Mouse (Mus musculus) c-Kit-positive CD71-negative TER-119-negative erythroid progenitor cells, embryonic 14.5 days (primary cell): Measurements from ENCODE around the gene Hist1h1a.
A peak's percentile ranks its signal among the peaks of the same experiment; 100 is the strongest.
"Not testable (repeated sequence)": the region's sequence is repeated elsewhere in the genome, so short reads cannot be mapped to it uniquely, and the experiment has no call there.

Experiments used
- DNase-seq: peaks from one replicate; pipeline ENCODE4 v3.0.0-alpha.2; 2013; ENCODE audit warnings: low read depth

The Hist1h1a gene

DNA sequence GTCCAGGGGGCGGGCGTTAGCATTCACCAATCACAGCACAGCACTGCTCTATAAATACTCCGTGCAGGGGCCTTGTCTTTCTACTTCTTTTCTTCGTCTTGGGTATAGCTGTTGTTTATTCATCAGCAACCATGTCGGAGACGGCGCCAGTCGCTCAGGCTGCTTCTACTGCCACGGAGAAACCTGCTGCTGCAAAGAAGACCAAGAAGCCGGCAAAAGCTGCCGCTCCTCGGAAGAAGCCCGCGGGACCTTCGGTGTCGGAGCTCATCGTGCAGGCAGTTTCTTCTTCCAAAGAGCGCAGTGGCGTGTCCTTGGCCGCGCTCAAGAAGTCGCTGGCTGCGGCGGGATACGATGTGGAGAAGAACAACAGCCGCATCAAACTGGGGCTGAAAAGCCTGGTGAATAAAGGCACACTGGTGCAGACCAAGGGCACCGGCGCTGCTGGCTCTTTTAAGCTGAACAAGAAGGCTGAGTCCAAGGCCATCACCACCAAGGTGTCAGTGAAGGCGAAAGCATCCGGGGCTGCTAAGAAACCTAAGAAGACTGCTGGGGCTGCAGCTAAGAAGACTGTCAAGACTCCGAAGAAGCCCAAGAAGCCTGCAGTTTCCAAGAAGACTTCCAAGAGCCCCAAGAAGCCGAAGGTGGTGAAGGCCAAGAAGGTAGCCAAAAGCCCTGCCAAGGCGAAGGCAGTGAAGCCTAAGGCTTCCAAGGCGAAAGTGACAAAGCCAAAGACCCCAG is at the start of gene Hist1h1a:
TSS of gene Hist1h1a (plus strand) at position 81 of the 738 bp plus-strand sequence.
- no peak for DNase-seq

DNA sequence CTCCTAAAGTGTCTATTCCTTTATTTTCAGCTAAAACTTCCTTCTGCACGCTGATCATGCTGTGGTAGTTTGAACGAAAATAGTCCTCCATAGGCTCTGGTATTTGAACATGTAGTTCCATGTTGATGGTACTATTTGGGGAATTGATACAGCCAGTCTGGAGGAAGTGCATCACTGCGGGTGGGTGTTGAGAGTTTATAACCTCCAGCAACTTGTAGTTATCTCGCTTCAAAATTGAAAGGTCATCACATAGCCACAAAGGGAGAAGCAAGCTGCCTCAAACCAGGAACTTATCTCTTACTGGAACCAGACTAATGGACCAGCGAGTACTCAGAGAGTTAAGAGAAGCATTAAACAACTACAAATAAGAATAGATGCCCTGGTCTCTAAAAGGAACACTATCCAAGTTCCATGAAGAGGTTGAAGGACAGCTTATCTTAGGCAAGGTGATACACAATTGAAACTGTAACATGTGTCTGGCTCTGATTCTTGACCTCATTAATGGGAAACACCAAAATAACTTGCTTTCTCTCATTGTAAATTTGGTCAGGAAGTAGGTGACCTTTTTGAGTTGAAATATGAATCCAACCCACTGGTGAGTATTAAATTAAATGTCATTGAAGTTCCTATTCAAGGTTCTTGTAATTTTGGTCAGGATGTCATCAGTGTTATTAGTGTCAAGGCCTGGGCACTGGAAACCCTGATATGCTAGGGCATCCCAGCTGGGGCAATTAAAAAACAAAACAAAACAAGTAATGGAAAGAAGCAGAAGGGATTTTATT is 47.0 kb upstream of the Hist1h1a start:
- no peak for DNase-seq

DNA sequence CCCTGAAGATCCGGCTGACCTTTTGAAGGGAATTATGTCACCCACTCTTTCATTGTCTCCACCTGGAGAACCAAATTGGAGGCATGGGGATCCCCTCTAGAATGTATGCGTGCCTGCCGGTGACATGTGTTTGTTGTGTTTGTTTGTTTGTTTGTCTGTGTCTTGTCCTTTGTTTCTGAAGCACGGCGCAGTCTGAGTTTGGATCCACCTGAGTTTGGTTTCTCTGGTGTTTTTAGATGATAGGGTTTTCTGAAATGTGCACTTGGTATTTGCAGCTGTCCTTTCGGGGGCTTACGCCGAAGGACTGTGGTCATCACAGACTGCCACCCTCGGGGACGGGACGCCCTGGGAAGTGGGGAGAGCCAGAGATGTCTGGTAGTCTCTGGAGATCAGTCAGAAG is 46.3 kb upstream of the Hist1h1a start:
- no peak for DNase-seq

DNA sequence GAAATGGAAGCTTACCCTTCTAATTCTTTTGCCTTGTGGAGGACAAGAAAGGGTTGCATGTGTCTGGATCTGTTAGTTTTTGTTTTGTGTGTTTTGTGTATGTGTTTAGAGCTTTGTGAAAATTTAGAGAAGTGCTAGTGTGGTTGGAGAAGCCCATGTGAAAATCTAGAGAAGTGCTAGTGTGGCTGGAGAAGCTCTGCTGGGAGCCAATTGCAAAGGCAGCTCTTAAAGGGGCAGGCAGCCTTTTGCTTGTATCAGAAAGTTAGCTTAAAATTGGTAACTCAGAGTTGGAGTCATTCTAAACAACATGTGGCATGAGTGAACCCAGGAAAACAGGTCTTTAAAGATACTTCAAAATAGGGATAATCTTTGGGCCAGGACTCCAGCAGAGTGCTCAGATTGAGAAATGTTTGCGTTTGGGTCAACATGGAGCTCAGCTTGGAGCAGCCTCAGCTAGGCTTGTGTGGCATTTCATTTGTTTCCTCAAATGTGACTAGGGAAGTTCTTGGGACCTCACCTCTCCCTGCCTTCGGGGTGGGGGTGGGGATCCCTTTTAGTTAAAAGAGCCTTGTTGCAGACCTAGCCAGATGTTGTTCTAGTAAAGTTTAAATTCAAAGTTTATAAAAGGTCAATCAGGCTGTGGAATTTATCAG is 45.7 kb upstream of the Hist1h1a start:
- DNase-seq: not testable (repeated sequence)

DNA sequence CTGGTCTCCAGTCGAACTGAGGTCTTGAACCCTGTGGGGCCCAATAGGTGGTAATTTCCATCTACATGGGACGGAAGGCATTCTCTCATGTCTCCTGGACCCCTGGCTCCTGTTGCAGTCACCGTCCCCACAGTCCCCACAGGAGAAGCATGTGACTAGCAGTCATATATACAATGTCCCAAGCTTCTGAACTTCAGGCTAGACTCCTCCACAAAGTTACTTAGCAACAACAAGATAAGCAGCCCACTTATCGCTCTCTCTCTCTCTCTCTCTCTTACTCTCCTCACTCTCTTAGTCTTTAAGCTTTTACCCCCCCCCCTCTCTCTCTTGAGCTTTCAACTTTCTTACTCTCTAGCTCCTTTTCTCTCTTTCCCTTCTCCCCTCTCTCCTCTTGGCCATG is 39.2 kb upstream of the Hist1h1a start:
- DNase-seq: no peak

DNA sequence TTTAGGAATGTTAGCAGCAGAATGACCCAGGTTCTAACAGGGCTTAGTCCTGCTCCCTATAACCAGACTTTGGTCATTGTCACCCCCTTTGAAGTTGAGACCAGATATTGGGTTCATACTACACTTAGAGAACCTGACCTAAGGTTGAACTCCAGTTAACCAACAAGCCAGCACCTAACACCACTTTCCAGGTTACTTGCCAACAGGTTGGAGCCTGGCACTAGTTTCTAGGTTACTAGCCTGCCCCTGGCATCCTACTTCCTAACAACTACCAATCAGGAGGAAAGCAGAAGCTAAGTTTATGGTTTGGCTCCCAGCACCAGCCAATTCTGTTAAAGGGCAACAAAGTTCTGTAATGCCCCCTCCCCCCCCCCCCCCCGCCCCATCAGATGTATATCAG is 38.3 kb upstream of the Hist1h1a start:
- no peak for DNase-seq

DNA sequence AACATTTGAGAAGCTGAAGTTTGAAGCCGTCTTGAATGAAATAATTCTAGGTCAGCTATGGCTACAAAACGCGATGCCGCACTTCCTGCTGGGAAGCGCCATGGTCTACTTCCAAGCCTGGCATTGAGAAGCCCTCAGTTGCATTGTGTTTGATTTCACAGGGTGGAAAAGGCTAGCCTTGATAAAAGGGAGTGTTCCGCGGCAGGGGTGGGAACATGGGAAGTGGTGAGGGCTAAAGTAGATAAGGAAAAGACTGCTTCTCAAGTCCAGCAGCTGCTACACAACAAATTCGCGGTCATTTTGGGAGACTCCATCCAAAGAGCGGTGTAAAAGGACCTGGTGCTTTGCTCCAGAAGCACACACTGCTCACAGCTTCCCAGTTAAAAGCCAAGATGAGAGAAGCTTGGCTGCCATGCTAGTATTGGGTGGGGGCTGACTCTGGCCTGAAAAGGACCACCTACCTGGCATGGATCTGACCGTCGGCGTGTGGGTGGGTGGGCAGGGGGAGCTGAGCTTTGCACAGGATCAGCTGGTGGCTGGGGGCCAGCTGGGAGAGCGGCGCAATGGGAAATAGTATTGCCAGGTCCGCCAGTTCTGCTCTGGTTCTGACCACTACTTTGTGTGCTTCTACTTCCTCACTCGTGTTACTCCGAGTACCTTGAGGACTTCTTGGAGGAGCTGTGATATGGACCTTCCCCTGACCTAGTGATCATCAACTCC is 34.8 kb upstream of the Hist1h1a start:
- DNase-seq: no peak

DNA sequence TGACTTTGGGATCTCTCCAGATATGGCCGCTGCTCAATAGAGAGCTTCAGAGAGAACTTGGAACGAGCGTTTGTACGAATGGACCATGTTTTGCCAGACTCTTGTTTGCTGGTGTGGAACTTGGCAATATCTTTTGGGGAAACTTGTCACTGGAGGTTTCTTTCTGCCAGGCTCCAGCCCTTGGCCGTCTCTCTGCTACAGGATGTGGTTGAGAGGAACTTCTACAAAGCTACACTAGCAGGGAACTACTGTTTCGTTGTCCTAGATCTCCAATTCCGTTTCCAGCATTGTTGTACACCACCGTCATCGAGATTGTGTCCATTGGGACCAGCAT is 34.3 kb upstream of the Hist1h1a start:
- no peak for DNase-seq

DNA sequence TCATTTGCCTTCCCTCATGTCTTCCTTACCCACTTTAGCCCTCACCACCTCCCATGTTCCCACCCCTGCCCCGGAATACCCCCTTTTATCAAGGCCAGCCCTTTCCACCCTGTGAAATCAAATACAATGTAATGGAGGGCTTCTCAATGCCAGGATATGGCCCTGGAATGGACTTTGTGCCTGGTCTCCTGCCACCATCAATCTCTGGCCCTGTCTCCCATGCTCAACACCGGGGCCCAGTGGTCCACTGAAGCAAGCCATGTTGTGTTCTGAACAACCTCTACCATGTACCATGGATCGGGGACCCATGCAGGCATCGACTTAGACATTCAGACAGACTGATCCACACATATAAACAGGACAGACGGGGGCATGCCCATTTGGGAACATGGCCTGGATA is 33.8 kb upstream of the Hist1h1a start:
- DNase-seq: no peak

DNA sequence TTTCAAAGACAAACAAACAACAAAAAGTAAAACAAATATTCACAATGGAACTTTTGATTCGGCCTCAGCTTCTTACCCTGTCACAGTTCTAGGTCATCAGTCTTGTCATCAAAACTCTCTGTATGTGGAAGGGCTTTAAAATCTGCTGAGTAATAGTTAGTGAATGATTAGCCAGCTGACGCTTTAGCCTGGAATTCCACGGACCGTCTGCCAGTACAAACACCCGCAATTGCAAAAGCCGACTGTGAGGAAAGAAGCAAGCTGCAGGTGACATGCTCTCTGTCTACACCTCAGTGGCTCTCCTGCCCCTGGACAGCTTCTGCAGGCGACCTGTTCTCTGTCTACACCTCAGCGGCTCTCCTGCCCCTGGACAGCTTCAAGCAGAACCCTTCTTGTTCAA is 33.0 kb upstream of the Hist1h1a start:
- DNase-seq: no peak

DNA sequence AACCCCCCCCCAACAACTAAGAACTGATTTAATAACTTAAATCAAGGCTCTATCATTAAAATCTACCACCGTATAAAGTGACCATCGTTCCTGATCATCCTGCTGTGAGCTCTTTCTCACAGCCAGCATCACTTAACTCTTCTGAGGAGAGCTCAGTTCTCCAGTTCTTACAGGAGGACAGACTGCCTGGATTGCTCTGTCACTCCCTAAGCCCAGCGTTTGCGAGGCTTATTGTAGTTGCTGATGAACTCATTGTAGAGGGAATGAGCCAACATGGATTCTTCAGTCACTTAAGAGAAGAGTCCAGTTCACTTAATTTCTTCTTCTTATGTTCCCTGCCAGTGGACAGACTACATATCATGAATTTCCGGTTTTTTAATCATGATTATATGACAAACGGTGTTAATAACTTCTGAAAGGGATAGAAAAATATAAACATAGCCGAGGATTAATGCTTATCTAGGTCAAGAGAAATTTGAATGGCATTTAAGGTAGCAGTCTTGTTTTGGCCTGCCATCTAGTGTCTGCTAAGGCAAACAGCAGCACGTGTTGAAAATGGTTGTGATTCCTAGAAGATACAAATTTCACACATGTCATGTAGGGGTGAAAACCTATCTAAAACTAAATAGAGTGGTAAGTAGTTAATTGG is 31.2 kb upstream of the Hist1h1a start:
- no peak for DNase-seq

DNA sequence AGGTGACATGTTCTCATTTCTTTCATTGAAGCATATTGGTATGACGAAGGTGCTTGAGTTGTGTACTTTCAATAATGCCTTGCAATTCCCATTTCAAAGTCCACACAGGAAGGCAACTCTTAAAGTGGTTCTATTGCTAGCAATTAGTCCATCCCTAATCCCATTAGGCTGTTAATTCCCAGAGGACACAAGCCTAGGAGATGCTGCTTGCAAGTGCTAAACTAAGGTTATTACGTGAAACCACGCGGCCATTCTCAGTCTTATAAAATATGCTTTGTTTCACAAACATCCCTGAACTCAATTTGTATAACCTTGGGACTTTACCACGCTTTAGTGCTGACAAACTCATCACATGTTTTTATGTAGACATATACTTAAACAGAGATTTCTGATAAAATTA is 26.4 kb upstream of the Hist1h1a start:
- DNase-seq: no peak

DNA sequence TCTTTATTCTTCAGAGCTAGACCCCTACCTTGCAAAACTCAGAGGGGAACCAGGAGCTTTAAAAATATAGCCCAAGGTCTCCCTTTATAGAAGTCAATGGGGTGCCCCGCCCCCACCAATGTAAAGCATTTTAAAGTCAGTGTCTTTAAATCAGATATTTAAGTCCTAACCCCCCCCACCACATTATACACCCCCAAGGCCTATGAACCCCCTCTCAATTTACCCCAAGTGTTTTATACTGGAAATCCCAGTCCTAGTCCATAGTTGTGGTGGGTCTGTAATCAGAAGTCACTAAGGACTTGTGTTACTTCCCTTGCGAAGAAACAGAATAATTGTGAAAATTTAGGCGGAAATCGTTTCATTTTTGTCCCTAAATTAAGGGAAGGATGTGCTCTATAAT is 25.4 kb upstream of the Hist1h1a start:
- DNase-seq: no peak

DNA sequence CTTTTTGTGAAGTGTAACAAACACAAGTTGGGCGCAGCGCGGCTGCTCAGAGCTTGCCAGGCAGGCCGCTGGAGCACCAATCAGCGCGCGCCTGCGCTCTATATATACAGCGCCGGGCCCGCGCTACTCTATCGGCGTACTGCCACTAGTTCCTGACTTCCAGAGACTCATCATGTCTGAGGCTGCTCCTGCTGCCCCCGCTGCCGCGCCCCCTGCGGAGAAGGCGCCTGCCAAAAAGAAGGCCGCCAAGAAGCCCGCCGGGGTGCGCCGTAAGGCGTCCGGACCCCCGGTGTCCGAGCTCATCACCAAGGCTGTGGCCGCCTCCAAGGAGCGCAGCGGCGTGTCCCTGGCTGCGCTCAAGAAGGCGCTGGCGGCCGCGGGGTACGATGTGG is 24.8 kb upstream of the Hist1h1a start, which contains the start of gene Hist1h1c:
TSS of gene Hist1h1c (plus strand) at position 132 of the 392 bp plus-strand sequence.
- peak; percentile 88 for DNase-seq

DNA sequence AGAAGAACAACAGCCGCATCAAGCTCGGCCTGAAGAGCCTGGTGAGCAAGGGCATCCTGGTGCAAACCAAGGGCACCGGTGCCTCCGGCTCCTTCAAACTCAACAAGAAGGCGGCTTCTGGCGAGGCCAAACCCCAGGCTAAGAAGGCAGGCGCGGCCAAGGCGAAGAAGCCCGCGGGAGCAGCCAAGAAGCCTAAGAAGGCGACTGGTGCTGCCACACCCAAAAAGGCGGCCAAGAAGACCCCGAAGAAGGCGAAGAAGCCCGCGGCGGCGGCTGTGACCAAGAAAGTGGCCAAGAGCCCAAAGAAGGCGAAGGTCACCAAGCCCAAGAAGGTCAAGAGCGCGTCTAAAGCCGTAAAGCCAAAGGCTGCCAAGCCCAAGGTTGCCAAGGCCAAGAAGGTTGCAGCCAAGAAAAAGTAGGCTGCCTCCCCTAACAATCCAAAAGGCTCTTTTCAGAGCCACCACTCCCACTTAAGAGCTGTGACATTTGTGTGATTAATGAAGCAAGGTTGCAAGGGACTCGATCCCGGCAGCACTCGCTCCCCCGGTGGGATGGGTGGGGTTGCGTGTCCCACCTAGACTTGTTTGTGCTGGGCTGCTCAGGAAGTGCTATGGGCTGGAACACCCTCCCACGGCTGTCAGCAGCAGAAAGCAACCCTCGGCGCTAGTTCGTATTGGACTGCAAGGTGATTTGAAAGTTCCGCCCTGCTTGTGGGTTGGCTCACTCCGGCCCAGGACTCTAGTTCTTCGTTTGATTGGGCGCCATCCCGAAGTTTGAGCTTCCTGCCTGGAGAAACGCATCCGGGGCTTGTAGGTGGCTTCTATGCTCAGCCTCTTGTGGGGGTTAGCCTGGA is 24.2 kb upstream of the Hist1h1a start:
- no peak for DNase-seq

DNA sequence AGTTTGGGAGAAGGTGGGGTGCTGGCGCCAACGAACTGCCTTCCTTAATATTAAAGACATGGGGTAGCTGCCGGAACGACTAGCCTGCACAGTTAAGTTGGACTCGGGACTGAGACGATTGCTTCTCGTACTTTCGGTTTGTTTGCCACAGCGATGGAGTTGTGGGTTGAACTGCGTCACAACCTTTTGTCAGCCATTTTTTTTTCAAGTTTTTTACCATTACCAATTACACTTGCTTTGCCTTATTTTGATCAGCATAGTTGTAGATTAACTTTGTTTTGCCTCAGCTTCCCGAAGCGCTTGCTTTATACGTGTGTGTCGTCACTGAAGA is 23.6 kb upstream of the Hist1h1a start:
- DNase-seq: no peak

DNA sequence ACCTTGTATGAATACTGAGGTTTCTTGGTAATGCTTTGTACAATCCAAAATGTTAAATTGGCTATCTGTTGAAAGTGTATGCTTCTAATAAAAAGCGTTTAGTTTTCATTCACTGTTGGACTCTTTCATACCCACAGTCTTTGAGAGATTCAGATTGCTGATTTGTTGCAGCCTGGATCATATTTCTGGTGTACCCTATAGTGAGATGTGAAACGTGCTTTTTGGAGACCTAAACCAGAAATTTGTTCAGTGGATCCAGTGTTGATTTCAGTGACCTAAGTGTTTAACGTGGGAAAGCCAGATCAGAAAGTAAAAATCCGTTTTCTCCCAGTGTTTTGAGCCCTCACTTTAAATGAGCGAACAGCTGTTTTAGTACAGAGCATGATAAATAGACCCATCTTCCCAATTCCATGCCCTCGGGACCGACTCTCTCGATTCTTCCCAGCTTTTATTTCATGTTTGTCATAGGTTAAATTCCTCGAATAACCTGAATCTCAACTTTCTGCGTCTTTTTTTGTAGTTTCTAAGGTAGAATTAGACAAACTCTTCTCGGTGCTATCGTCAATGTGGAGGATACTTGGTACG is 23.1 kb upstream of the Hist1h1a start:
- no peak for DNase-seq

DNA sequence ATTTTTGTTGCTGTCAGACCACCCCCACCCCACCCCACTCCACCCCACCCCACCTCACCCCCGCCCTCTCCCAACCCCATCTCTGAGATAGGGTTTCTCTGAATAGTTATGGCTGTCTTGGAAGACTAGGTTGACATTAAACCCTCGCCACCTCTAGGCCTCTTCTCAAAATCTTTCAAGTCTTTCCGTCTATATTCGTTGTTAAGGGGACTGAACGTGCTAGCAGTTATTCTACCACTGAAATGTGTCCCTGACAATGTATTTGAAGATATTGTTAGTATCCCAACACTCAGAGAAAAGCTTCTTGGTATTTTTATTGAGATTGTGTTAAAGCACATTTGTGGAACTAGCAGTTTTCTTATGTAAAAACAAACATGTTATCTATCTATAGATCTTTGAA is 22.6 kb upstream of the Hist1h1a start:
- no peak for DNase-seq

DNA sequence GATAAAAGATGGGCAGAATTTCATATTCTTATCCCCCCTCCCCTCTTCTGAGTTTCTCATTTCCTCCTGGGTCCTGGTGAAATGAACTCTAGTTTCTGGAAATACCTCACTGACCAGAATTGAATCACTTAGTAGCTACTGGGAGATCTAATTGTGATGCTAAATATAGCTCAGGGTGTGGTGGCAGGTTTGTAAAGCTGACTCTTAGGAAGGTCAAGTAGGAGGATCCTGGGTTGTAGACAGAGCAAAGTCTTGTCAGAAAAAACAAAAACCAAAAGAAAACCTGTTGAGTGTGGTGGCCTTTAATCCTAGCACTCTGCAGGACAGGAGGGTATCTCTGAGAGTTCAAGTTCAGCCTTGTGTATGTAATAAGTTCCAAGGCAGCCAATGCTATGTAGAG is 21.5 kb upstream of the Hist1h1a start:
- DNase-seq: no peak

DNA sequence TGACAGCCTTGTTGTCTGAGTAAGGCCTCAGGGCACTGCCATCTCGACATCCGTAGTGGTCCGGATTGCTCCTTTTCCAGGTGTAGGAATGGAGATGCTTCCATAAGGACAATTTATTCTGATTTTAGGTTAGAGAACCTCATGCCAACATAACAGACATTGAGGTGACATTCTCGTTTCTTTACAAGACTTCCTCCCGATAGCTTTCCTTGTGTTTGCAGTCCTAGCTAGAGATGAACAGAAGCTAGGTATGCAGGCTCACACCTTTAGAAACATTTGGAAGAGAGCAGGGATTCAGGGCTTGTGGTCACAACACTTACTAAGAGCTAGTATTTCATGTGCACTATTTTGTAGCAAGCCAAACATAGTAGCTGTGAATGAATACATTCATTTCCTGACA is 20.3 kb upstream of the Hist1h1a start:
- DNase-seq: no peak

DNA sequence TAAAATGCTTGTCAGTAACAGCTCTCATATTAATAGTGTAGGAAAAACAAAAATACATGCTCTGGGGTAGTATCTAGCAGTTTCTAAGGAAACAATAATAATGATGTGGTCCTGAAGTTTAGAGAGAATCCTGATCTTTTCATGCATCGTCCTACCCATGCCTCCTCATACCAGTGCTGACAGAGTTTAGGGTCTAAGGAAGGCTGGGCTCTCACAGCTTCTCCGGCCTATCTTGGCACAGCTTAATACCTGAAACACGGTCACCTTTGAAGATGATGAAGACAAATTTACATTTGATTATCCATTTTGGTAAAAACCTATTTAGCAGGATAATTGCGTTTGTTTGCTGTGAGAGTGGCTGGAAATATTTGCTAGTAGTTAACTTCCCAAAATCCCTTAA is 19.5 kb upstream of the Hist1h1a start:
- no peak for DNase-seq
